Comparison of ENCODE assay signal across 1 mouse cellular context in the genomic region with DNA sequence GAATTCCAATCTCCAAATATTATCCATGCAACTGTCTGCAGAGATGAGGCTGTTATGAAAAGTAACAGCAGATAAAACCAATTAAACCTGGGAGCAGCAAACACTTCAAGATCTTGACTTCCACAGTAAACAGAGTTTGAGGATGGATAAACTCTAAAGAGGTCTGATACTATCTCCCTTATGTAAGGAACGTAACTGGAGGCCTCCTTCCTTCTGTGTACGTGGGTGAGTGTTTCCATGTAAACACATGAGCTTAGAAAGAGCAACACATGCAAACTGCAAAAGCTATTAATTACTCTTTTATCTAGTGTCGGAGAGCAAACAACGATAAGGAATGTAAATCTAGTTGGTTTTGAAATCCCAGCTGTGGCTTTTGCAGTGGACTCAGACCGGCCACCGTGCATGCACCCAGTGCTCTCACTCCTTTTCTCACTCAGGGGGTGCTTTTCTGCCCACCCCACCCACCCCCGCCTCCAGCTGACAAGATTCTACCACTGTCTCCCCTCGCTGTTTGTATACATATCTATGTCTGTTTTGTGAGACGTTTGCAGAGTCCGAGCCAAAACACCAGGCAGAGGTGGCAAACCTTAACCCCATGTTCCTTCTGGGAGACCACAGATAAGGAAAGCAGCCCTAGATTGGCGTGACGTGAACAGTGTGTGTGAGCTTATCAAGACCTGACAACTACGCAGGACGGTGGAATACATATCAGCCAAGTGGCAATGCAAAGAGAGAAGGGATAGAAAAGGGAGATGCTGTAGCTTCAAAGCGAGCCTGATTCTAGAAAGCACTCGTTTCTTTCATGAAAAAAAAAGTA.
TF ChIP-seq lines count a peak whose summit lies in the region.

No protein-coding gene starts in this region.

TF ChIP-seq in MEL, 35 proteins besides CTCF, POLR2A, EP300 and RAD21 (continued from another document):
- TF ChIP-seq USF1 (IDR thresholded peaks at IDR 0.05; ENCODE audit: low read depth, low read length) (no peak), GABPA (IDR thresholded peaks at IDR 0.05; ENCODE audit: low read depth, low read length) (no peak), POLR2AphosphoS2 (IDR thresholded peaks at IDR 0.05; ENCODE audit: low read length) (no peak), ZC3H11A (IDR thresholded peaks at IDR 0.05; ENCODE audit: low read depth, low read length) (no peak), SIN3A (IDR thresholded peaks at IDR 0.05; ENCODE audit: low read length) (peak; percentile 64; the same call in 1 of the 2 replicates), MAFK (IDR thresholded peaks at IDR 0.05; ENCODE audit: borderline replicate concordance, low read depth, low read length) (peak; percentile 67; the same call in 1 of the 2 replicates), MYC (IDR thresholded peaks at IDR 0.05; ENCODE audit: low read depth, low read length) (0 out of 2 replicates have a peak, but pooled peaks have one; percentile 40), HCFC1 (IDR thresholded peaks at IDR 0.05; ENCODE audit: low read depth, low read length) (no peak), MAZ (IDR thresholded peaks at IDR 0.05; ENCODE audit: low read depth, low read length) (no peak)
